Mouse (Mus musculus) layer of hippocampus, postnatal 36 days (tissue): ENCODE results near the gene Rabac1. TPM values are rescaled to one million over a fixed set of nuclear protein-coding genes. Genes with fewer than 3 reads are reported as not detected.

ENCODE experiments used
- DNase-seq, 2 experiments: peaks; one replicate each; pipeline ENCODE4 v3.0.0; 2022
- total RNA-seq, 2 experiments: library from RNA; stranded (reverse); gene quantifications; 2 replicates each; pipeline ENCODE4 v1.2.3; 2021

Rabac1 gene
- total RNA-seq, 2 experiments from 2014 or later, result 267 to 288 TPM

GRCm38 (mm10) chr7:24978781-24979180 lies 6.2 kb upstream of the Rabac1 start:
- DNase-seq, result no peak

- no peak for DNase-seq
Observed at GRCm38 (mm10) chr7:24974893-24975595, 2.5 kb upstream of the Rabac1 start.

- no peak for DNase-seq
Observed at GRCm38 (mm10) chr7:24973902-24974301, 1.3 kb upstream of the Rabac1 start.

- no peak for DNase-seq
Observed at GRCm38 (mm10) chr7:24973208-24973607, 654 bp upstream of the Rabac1 start.

DNA sequence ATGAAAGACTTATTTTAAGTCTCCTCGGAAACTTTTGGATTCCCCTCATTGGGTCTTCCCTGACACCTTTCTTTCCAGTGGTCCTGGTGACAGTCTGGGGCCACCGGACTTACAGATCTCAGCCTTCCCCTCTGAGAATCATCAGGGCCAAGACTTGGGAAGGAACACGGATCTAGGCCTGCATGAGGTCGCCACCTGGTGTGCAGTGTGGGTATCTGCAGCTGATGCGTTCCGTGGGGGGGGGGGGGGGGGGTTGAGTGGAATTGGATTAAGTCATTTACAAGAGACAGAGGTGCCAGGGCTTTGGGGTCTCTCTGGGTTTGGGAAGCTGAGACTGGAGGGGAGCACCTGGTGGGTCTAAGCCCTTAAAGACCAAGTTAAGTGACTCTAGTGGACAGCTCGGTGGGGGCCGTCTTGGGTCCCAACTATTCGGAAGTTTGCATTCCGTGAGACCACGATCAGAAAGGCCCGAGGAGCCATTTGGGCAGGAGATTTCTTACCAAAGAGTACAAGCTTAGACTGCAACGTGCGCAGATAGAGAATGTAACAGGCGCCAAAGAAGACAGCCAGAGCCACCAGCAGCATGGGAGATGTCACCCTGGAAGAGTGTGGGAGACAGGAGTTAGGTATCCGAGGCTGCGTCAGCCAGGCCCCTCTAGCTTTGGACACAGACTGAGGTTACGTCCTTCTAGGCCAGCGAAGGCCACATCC lies 1.1 kb downstream of the Rabac1 start:
- DNase-seq, result no peak

DNA sequence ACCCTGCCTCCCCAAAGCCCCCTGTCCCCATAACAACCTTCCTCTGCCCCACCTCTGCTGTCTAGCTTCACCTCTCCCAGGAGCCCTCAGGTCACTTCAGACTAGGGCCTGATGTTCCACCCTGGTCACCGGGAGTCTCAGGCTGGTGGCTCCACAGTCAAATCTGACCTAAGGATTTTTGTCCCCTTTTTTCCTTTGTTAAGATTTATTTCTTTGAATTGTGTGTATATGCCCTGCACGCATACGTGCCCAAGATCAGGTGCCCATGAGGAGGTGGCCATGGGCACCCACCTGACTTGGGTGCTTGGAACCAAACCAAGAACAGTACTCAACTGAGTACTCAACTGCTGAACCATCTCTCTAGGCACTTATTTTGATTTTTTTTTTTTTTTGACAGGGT lies 2.2 kb downstream of the Rabac1 start:
- no peak for DNase-seq

- peak; percentile 62 to 68 for DNase-seq
Observed at GRCm38 (mm10) chr7:24969805-24970204, 2.7 kb downstream of the Rabac1 start.

DNA sequence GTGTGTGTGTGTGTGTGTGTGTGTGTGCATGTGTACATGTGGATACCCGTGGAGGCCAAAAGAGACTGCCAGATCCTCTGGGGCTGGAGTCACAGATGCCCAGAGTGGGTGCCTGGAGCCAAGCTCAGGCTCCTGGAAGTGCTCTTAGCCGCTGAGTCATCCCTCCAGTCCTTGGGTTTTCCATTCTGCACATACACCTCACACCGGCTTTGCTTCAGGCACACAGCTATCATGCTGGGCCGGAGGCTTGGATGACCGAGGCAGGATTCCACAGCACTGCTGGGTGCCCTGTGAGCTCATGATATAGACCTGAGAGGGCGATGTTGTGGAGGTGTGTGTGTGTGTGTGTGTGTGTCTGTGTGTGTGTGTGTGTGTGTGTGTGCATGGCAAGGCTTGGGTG lies 4.1 kb downstream of the Rabac1 start:
- DNase-seq, result no peak

- no peak for DNase-seq
Observed at GRCm38 (mm10) chr7:24967966-24968365, 4.6 kb downstream of the Rabac1 start.

DNA sequence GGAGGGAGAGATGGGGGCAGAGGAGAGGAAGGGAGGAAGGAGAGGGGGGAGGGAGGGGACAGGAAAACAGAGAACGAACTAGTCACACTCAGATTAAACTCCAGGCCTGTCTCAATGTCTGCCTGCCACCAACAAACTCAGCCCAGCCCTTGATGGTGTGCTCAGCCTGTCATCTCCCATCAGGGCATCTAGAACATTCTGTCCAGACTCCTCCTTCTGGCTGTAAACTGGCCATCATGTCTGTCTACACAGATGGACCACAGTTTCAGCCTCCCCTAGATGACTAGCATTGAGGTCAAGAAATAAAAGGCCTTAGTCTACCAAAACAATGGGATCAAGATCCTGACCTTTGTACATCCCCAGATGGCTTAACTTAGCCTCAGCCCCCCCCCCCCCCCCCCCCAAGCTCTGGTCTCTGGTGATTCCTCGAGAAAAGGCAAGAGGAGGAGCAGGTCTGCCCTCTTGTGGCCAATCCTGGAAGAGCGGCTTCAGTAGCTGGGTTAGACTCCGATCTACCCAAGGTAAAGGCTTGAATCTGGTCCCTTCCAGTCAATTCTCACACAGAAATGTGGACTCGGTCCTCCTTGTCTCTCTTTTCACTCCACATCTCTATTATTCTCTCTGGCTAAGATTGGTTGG lies 7.5 kb downstream of the Rabac1 start:
- DNase-seq, result peak; percentile 70 to 80

GRCm38 (mm10) chr7:24964288-24964687 lies 8.3 kb downstream of the Rabac1 start:
- no peak for DNase-seq

GRCm38 (mm10) chr7:24955226-24955625 lies 17.3 kb downstream of the Rabac1 start:
- no peak for DNase-seq

DNA sequence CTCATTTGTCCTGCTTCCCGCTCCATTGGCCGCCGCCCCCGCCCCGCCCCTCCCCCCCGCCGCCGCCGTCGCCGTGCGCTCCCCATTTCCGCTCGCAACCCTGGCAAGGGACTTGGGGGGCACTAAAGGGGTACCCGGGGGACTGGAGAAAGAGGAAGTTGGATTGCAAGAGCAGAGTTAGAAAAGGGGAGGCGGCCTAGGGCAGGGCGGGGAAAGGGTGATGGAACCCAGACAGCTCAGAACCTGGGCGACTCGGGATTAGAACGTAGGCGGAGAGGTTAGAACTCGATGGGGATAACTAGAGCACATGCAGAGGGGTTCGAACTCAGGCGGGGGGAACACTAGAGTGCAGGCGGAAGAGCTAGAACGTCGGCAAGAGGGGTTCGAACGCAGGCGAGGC lies 18.1 kb downstream of the Rabac1 start:
- DNase-seq, result no peak

- no peak for DNase-seq
Observed at GRCm38 (mm10) chr7:24953966-24954365, 18.6 kb downstream of the Rabac1 start.

DNA sequence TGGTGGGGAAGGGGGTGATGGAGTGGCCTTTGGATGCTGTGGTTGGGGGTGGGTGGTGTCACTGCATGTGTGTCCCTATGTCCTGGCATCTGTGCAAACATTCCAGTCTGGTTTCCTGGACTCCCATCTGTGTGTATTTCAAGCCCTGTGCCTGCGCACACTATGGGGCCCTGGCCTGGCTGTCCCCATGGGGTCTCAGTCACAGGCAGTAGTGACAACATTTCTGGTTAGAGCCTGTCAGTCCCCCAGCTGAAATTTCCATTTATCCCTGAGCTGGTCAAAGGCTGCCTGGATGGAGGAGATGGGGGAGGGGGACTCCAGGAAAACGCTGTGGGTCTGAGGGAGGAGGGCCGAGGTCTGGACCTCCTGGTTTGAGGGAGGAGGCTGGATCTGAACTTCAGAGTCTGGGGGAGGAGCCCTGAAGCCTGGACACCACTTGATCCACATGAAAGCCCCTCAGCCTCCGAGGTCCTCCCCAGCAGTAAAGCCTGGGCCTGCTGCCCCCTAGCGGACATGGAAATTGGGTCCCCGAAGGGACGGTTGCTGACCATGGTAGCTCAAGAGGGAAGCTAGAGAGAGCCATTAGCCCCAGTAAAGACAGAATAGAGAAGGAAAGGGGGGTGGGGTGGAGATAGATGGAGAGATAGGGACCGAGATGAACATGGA lies 22.5 kb downstream of the Rabac1 start:
- peak in 1 of 2 experiments; percentile 65 for DNase-seq

- no peak for DNase-seq
Observed at GRCm38 (mm10) chr7:24948774-24949173, 23.8 kb downstream of the Rabac1 start.

- no peak for DNase-seq
Observed at GRCm38 (mm10) chr7:24947316-24948048, 25.1 kb downstream of the Rabac1 start.

DNA sequence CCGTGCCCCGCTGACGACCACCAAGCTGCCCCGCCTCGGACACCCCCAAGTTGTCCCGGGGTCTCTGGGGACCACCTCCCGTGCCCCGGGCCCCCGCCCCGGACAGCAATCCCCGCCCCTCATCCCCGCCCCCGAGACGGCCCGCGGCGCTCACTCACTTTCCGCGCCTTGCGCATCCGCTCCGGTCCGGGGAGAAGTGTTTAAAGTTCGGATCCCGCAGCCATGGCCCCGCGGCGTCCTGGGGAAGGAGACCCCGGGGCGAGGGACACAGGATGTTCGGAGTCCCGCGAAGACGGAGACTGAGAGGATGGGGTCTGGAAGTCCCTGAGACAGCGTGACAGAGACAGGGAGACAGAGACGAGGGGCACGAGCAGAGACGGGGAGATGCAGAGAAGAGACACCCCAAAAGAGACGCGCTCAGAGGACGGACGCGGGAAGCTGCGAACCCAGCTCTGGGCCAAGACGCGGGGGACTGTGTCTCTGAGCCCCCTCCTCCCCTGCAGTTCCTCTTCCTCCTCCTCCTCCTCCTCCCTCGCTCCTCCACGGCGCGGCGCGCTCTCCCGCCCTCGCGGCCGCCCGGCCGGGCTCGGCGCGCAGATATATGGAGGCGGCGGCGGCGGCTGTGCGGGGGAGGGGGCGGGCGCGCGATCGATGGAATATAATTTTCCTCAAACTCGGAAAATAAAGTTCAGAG lies 28.1 kb downstream of the Rabac1 start, which contains the start of gene Gm4881:
Gm4881 (minus strand) TSS at position 238 of the 694 bp plus-strand sequence.
- DNase-seq, result no peak

DNA sequence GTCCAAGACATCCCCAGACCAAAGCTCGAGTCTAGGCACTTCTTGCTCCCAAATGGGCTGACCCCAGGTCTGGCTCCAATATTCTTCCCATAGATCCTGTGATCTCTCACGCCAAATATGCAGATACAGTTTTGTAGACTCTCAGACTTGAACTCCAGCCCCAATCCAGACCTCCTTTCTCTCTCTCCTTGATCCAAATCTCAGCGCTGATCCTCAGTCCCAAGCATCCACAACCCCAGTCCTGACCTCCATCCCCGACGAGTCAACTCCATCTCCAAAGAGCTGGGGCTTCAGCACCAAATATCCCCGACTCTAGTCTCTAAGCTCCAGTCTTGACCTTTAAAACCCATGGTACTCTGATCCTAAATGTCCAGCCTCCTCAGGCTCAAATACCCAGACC lies 28.9 kb downstream of the Rabac1 start:
- no peak for DNase-seq

DNA sequence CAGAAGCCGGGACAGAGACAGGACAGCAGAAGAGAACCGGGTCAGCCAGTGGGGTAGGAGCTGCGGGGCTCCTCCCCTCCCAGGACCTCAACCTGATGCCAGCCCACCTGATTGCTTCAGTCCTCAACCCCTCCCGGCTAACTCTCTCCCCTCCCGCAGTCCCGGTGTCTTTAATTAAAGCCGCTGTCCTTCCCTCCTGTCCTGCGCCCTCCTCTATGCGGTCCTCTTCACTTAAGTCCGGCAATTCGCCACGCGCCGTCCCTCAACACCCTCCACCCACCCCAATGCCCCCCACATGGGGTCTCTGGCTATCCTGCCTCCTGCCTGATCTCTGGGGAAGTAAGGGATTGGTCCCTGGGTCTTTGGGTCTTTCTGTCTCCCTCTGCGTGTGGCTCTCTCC lies 40.9 kb downstream of the Rabac1 start:
- DNase-seq, result no peak

DNA sequence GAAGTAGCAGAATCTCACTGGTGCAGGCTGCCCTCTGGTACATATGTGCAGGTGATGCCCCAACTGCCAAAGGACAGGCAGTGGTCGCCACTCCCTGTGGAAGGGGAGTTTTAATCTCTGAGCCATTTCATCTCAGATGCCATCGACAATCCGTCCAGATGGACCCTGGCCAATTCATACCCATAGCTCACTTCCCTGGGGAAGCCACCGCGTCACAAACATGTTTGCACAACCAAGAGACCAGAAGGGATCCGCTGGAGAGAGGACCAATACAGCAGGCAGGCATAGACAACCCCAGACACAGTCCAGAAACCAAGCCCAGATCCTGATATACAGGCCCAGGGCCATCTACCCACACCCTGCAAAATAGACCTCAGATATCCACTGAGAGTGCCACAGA lies 42.1 kb downstream of the Rabac1 start:
- no peak for DNase-seq
